ENCODE assay signal across 8 mouse cellular contexts in genomic region chr14:73106957-73107356, GRCm38 (mm10). TPM values are rescaled to one million over a fixed set of nuclear protein-coding genes. Genes with fewer than 3 reads are reported as not detected.
A peak's percentile ranks its signal among the peaks of the same experiment; 100 is the strongest.
DNase-seq lines count a peak whose midpoint lies in the region; ATAC-seq lines count a peak whose summit lies in the region.

No protein-coding gene starts in this region.

- no peaks in the 10 kb centered on the region for H3K36me3 ChIP-seq in heart, embryonic 10.5 days
- no peaks in the 10 kb centered on the region for H3K36me3 ChIP-seq in embryonic facial prominence, embryonic 15.5 days

- ATAC-seq in embryonic facial prominence, embryonic 15.5 days (ENCODE audit: insufficient number of reproducible peaks, low FRiP score, low TSS enrichment, low read depth) = no peak

- peak overlapping the region; percentile 3; the same call in 1 of the 2 replicates for H3K4me2 ChIP-seq in embryonic facial prominence, embryonic 15.5 days (replicated peaks)

- no peaks in the 10 kb centered on the region for H3K4me1 ChIP-seq in heart, embryonic 10.5 days
- peaks cover 5% of the 10 kb centered on the region; the same call in 1 of the 2 replicates for H3K4me1 ChIP-seq in embryonic facial prominence, embryonic 15.5 days

- 60% methylated on average over 4 of the region's 4 CpGs for WGBS in heart, embryonic 10.5 days
- WGBS in embryonic facial prominence, embryonic 15.5 days = 42% methylated on average over 4 of the region's 4 CpGs

- peak; percentile 20 for DNase-seq in heart, embryonic 10.5 days (ENCODE audit: low spot score)
- DNase-seq in heart, adult 8-10 months (ENCODE audit: low spot score) = no peak
- DNase-seq in kidney, postnatal 4 days = peak; percentile 29 to 63
- DNase-seq in lung, postnatal 36 days = peak; percentile 74
- DNase-seq in left cerebral cortex, adult 11 months (ENCODE audit: low spot score) = no peak
- DNase-seq in cerebellum, postnatal 36 days = no peak
- DNase-seq in embryo, embryonic 10 days (ENCODE audit: low spot score) = no peak

- H3K9ac ChIP-seq in embryonic facial prominence, embryonic 15.5 days = no peak overlapping the region

- H3K4me3 ChIP-seq in heart, embryonic 10.5 days = no peak overlapping the region
- no peak overlapping the region for H3K4me3 ChIP-seq in embryonic facial prominence, embryonic 15.5 days (replicated peaks)

- no peaks in the 10 kb centered on the region for H3K9me3 ChIP-seq in heart, embryonic 10.5 days
- no peaks in the 10 kb centered on the region for H3K9me3 ChIP-seq in embryonic facial prominence, embryonic 15.5 days (replicated peaks)

- no peak overlapping the region for H3K27ac ChIP-seq in heart, embryonic 10.5 days
- H3K27ac ChIP-seq in embryonic facial prominence, embryonic 15.5 days (replicated peaks) = 0 out of 2 replicates have a peak overlapping the region, but pooled peaks have one; percentile 5

- peaks cover 3% of the 10 kb centered on the region; the same call in 1 of the 2 replicates for H3K27me3 ChIP-seq in heart, embryonic 10.5 days (ENCODE audit: insufficient read depth, poor library complexity, severe bottlenecking)
- H3K27me3 ChIP-seq in embryonic facial prominence, embryonic 15.5 days = no peaks in the 10 kb centered on the region

RNA-seq across cellular contexts. Expression of gene Rcbtb2, which starts 15.9 kb away (rescaled TPM):
- 81.2 and 99.9 TPM in 2 replicates for polyA plus RNA-seq in heart, embryonic 10.5 days (2016; fragmentation: Nextera tagmentation; extraction: Ambion mirVana)
- total RNA-seq in heart, adult 8-10 months (2022) = 10 to 100 TPM; 18.2 to 30.9 (median 21.1) TPM
- 85.7 and 86.0 TPM in 2 replicates for polyA plus RNA-seq in embryonic facial prominence, embryonic 15.5 days (2015; fragmentation: Nextera tagmentation; extraction: Ambion mirVana)

RNA-seq across cellular contexts. Expression of gene Cysltr2, which starts 58.0 kb away (rescaled TPM):
- 0.24 TPM in 1 of 2 replicates, not detected in the other for polyA plus RNA-seq in heart, embryonic 10.5 days (2016; fragmentation: Nextera tagmentation; extraction: Ambion mirVana)
- total RNA-seq in heart, adult 8-10 months (2022) = under 1 TPM; 0.14 to 0.41 (median 0.30) TPM
- 0.49 TPM in 1 of 2 replicates, not detected in the other for polyA plus RNA-seq in embryonic facial prominence, embryonic 15.5 days (2015; fragmentation: Nextera tagmentation; extraction: Ambion mirVana)

Comparison
In these comparisons a context has a peak if more than half of its experiments do, and no peak if none do; other contexts are left out.
1. DNase-seq: peak in heart, embryonic 10.5 days (single experiment), kidney, postnatal 4 days (2 of 2) and lung, postnatal 36 days (single experiment); none in heart, adult 8-10 months (single experiment), left cerebral cortex, adult 11 months (single experiment), cerebellum, postnatal 36 days (0 of 2) and embryo, embryonic 10 days (single experiment).